Mouse (Mus musculus): Measurements from ENCODE around the gene Ppme1.

DNA sequence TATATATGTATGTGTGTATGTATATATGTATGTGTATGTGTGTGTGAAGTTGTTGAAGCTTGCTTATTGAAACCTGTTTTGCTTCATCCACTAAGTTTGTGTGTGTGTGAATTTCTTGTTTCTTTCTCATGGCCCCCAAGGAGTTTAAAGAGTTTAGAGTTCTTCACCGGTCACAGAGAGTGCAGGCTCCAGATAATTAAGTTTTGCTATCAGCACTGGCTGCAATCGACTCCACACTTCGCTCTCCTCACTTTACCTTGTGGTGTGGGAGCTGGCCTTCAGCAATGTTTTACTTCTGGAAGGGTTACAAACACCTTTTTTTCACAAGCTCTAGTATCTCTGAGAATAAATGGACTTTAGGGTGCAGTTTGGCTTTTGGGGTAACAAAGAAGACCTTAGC lies 40.8 kb downstream of the Ppme1 start:
- TF ChIP-seq CTCF (IDR thresholded peaks at IDR 0.05; ENCODE audit: low read depth): no peak
- TF ChIP-seq EP300 (IDR thresholded peaks at IDR 0.05; ENCODE audit: low read depth): no peak
